Mouse (Mus musculus): ENCODE data around the gene Cntnap4. TPM values are rescaled to one million over a fixed set of nuclear protein-coding genes. Genes with fewer than 3 reads are reported as not detected.

Cntnap4 gene
- polyA plus RNA-seq (2012; rRNA removed): 10.3 and 10.8 TPM in 2 replicates

DNA sequence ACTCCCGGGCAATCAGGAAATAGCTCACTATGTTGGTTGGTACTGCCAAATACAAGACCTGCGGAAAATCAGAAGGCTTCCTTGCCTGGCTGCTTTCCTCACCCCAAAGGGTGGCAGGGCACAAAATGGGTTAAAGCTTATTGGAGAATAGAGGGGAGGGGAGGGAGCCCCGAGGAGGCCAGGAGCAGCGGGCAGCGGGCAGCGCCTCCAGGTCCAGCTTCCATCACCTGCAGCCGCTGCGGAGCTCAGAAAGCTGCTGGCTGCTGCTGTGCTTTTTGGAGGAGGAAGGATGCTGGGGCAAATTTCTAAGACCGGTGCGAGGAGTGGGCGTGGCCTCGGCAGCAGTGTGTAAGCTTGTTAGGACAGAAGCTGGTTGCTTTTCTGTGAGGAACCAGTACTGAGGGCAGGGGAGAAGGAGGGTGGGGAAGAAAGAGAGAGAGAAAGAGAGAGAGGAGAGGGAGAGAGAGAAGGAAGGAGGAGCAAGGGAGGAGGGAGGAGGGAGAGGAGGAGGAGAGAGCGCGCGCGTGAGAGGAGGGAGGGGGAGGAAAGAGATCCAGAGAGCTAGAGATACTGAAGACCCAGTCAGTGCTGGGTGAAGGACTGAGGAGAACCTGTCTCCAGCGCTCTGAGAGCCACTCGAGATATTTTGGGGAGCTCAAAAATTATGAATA lies at the start of gene Cntnap4:
Gene Cntnap4 (plus strand): TSS at position 573 of the 671 bp plus-strand sequence.

